In the genomic region with DNA sequence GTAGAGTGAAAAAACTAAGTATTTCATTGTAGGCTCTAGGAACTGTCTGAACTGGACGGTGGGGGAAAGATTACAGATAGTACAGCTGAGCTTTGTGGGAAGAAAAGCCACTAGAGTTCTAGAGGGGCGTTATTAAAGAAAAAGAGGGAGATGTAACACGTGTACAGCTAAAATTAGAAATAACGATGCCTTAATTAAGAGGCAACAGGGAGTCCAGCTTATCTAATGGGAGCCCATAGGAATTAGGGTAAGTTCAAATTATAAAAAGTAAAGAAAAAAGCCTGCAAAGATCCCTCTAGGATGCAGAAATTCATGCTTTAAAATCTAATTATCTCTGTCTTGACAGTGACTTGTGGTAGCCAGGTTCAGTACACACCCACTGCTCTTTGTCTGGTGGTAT, we compare ENCODE assay signal across 31 mouse cellular contexts. TPM values are rescaled to one million over a fixed set of nuclear protein-coding genes. Genes with fewer than 3 reads are reported as not detected.
"Had no signal": no experiment of that assay in that cellular context is flagged by ENCODE, and none has a peak within 500 bp of the region (broad histone marks: within the 10 kb centered on the region; RNA-seq: fewer than 3 reads in every experiment).

No protein-coding gene starts in this region.

- H3K9ac ChIP-seq: limb, embryonic 12.5 days; limb, embryonic 13.5 days; limb, embryonic 15.5 days; liver, embryonic 12.5 days; liver, embryonic 13.5 days; liver, embryonic 14.5 days; liver, embryonic 15.5 days; liver, postnatal 0 days; lung, embryonic 14.5 days; lung, embryonic 15.5 days; midbrain, embryonic 12.5 days; midbrain, embryonic 13.5 days; neural tube, embryonic 12.5 days had no signal

- H3K4me3 ChIP-seq: left cerebral cortex, adult 2 months; limb, embryonic 10.5 days; limb, embryonic 12.5 days; limb, embryonic 13.5 days; limb, embryonic 15.5 days; liver, embryonic 12.5 days; liver, embryonic 13.5 days; liver, embryonic 15.5 days; lung, embryonic 15.5 days; megakaryocyte, embryonic 14.5 days; midbrain, embryonic 10.5 days; midbrain, embryonic 12.5 days; midbrain, embryonic 13.5 days; myocyte; neural tube, embryonic 12.5 days had no signal

- H3K9me3 ChIP-seq: limb, embryonic 10.5 days; limb, embryonic 12.5 days; limb, embryonic 13.5 days; limb, embryonic 15.5 days; liver, embryonic 12.5 days; liver, embryonic 13.5 days; liver, embryonic 15.5 days; lung, embryonic 15.5 days; midbrain, embryonic 10.5 days; midbrain, embryonic 12.5 days; midbrain, embryonic 13.5 days; neural tube, embryonic 12.5 days had no signal

- H3K27me3 ChIP-seq: limb, embryonic 12.5 days; limb, embryonic 13.5 days; limb, embryonic 15.5 days; liver, embryonic 12.5 days; liver, embryonic 13.5 days; liver, embryonic 15.5 days; lung, embryonic 15.5 days; midbrain, embryonic 12.5 days; midbrain, embryonic 13.5 days; neural tube, embryonic 12.5 days had no signal

- H3K4me2 ChIP-seq: limb, embryonic 12.5 days; limb, embryonic 13.5 days; limb, embryonic 15.5 days; liver, embryonic 11.5 days; liver, embryonic 12.5 days; liver, embryonic 13.5 days; liver, embryonic 15.5 days; lung, embryonic 14.5 days; lung, embryonic 15.5 days; midbrain, embryonic 12.5 days; midbrain, embryonic 13.5 days; neural tube, embryonic 12.5 days had no signal

- DNase-seq: left cerebral cortex, postnatal 4 days; liver; liver, embryonic 13.5 days; liver, postnatal 0 days; lung, adult 18-20 months; lung, adult 2 months; lung, embryonic 14.5 days; lung, postnatal 10 days; lung, postnatal 14 days; lung, postnatal 36 days; lung, postnatal 4 days; midbrain, embryonic 14.5 days had no signal

- H3K36me3 ChIP-seq: limb, embryonic 10.5 days; limb, embryonic 12.5 days; limb, embryonic 13.5 days; limb, embryonic 15.5 days; liver, embryonic 12.5 days; liver, embryonic 13.5 days; liver, embryonic 15.5 days; lung, embryonic 15.5 days; midbrain, embryonic 10.5 days; midbrain, embryonic 12.5 days; midbrain, embryonic 13.5 days; neural tube, embryonic 12.5 days had no signal

- ATAC-seq: liver, embryonic 12.5 days; liver, postnatal 0 days; lung, postnatal 0 days; midbrain, embryonic 13.5 days; midbrain, embryonic 16.5 days had no signal

- H3K4me1 ChIP-seq: limb, embryonic 10.5 days; limb, embryonic 12.5 days; limb, embryonic 13.5 days; limb, embryonic 15.5 days; liver, embryonic 12.5 days; liver, embryonic 13.5 days; liver, embryonic 15.5 days; lung, embryonic 15.5 days; megakaryocyte, embryonic 14.5 days; midbrain, embryonic 10.5 days; midbrain, embryonic 12.5 days; midbrain, embryonic 13.5 days; neural tube, embryonic 12.5 days had no signal

- H3K27ac ChIP-seq: left cerebral cortex, adult 2 months; limb, embryonic 10.5 days; limb, embryonic 12.5 days; limb, embryonic 13.5 days; limb, embryonic 15.5 days; liver, embryonic 12.5 days; liver, embryonic 13.5 days; liver, embryonic 14.5 days; liver, embryonic 15.5 days; lung, embryonic 15.5 days; macrophage; midbrain, embryonic 10.5 days; midbrain, embryonic 12.5 days; midbrain, embryonic 13.5 days; neural tube, embryonic 12.5 days had no signal

RNA-seq across cellular contexts. Expression of a gene that starts 15.8 kb away (rescaled TPM):
- polyA plus RNA-seq: macrophage, myocyte had no signal
